Mouse (Mus musculus) liver, postnatal 0 days (tissue): Measurements from ENCODE around the gene Tsc2. TPM values are rescaled to one million over a fixed set of nuclear protein-coding genes. Genes with fewer than 3 reads are reported as not detected.
A peak's percentile ranks its signal among the peaks of the same experiment; 100 is the strongest.

ENCODE experiments used
- ATAC-seq: fragments of 200-750 bp; cut with Nextera tagmentation; 2 replicates; pipeline ENCODE4 v1.8.0; 2017; ENCODE audit warnings: mild to moderate bottlenecking, moderate library complexity
- DNase-seq: peaks from one replicate; pipeline ENCODE4 v3.0.0-alpha.2; 2016
- H3K27ac ChIP-seq: fragments of 300-500 bp; sonication (generic); 2 replicates; pipeline ENCODE4 v1.5.1; 2014; ENCODE audit warnings: antibody characterized with exemption, moderate library complexity, mild to moderate bottlenecking, low read depth
- H3K27me3 ChIP-seq: fragments of 300-500 bp; sonication (generic); 2 replicates; pipeline ENCODE4 v1.6.1; 2014; ENCODE audit warnings: low read length, control low read depth, mixed read lengths; ENCODE audit not compliant: insufficient read depth
- H3K36me3 ChIP-seq: fragments of 300-500 bp; sonication (generic); replicated peaks from 2 replicates; pipeline ENCODE4 v1.6.1; 2014; ENCODE audit warnings: mild to moderate bottlenecking, control low read depth, low read length, moderate library complexity, mixed read lengths; ENCODE audit not compliant: insufficient read depth
- H3K4me1 ChIP-seq: fragments of 300-500 bp; sonication (generic); 2 replicates; pipeline ENCODE4 v1.6.1; 2014; ENCODE audit warnings: antibody characterized with exemption, mild to moderate bottlenecking, control low read depth; ENCODE audit not compliant: insufficient read depth
- H3K4me2 ChIP-seq: fragments of 300-500 bp; sonication (generic); 2 replicates; pipeline ENCODE4 v1.6.1; 2014; ENCODE audit warnings: low read depth, mild to moderate bottlenecking, low read length, moderate library complexity, mixed read lengths
- H3K4me3 ChIP-seq: fragments of 300-500 bp; sonication (generic); 2 replicates; pipeline ENCODE4 v1.5.1; 2014; ENCODE audit warnings: low read depth, low read length
- H3K9ac ChIP-seq: fragments of 300-500 bp; sonication (generic); replicated peaks from 2 replicates; pipeline ENCODE4 v1.6.1; 2014; ENCODE audit warnings: mild to moderate bottlenecking, moderate library complexity
- H3K9me3 ChIP-seq: fragments of 300-500 bp; sonication (generic); 2 replicates; pipeline ENCODE4 v1.6.1; 2016; ENCODE audit warnings: mild to moderate bottlenecking, control low read depth, low read length, mixed read lengths
- CTCF ChIP-seq: sonication (generic); IDR thresholded peaks from 2 replicates; pipeline ENCODE4 v1.5.1; 2016; ENCODE audit warnings: antibody characterized with exemption, low read depth
- EP300 ChIP-seq: IDR thresholded peaks from 2 replicates; pipeline ENCODE4 v1.6.1; 2016; ENCODE audit warnings: antibody characterized with exemption, low read depth, mild to moderate bottlenecking
- WGBS: fragments of 180-500 bp; shearing (Covaris S2); extraction: QIAGEN DNeasy Blood & Tissue Kit; methylation state at CpG from one replicate; pipeline ENCODE4 v1.1.7; 2014; ENCODE audit not compliant: insufficient replicate concordance; 5-methylcytosine and 5-hydroxymethylcytosine counted together
- polyA plus RNA-seq: library from polyadenylated mRNA; unstranded; fragments of >200 nt; fragmentation: Nextera tagmentation; extraction: Ambion mirVana; gene quantifications from 2 replicates; pipeline ENCODE4 v1.2.1, GENCODE M21; 2015

Tsc2 gene
- polyA plus RNA-seq, 1 experiment from 2014 or later, result 11.3 TPM

- peak; percentile 30; the same call in 1 of the 2 replicates for ATAC-seq
- no peak overlapping the region for H3K27ac ChIP-seq
Observed at GRCm38 (mm10) chr17:24649581-24650069, 17.2 kb upstream of the Tsc2 start.

GRCm38 (mm10) chr17:24648731-24649377, 16.4 kb upstream of the Tsc2 start:
- ATAC-seq, result no peak
- peaks cover 26% of the 10 kb centered on the region for H3K4me1 ChIP-seq
- DNase-seq, result no peak
- H3K9me3 ChIP-seq, result no peaks in the 10 kb centered on the region
- 69% methylated on average over 10 of the region's 10 CpGs for WGBS
- no peaks in the 10 kb centered on the region for H3K36me3 ChIP-seq
- no peak overlapping the region for H3K27ac ChIP-seq
- H3K4me3 ChIP-seq, result peak overlapping the region; percentile 64
- no peak for TF ChIP-seq EP300
- no peak for TF ChIP-seq CTCF
- H3K27me3 ChIP-seq, result peaks cover 16% of the 10 kb centered on the region
- no peak overlapping the region; the same call in 1 of the 2 replicates for H3K9ac ChIP-seq
- H3K4me2 ChIP-seq, result peak overlapping the region; percentile 94

More at GRCm38 (mm10) chr17:24649581-24650069, 17.2 kb upstream of the Tsc2 start:
- 3% methylated on average over 30 of the region's 35 CpGs for WGBS
- TF ChIP-seq EP300 (no peak), CTCF (no peak)
- Histone ChIP-seq H3K9ac (peak overlapping the region; percentile 59), H3K27me3 (peaks cover 16% of the 10 kb centered on the region), H3K4me2 (peak overlapping the region; percentile 94), H3K9me3 (no peaks in the 10 kb centered on the region), H3K4me1 (peaks cover 20% of the 10 kb centered on the region), H3K36me3 (no peaks in the 10 kb centered on the region), H3K4me3 (peak overlapping the region; percentile 64)
- peak; percentile 53 for DNase-seq

GRCm38 (mm10) chr17:24647493-24647892, 15.1 kb upstream of the Tsc2 start:
- no peak overlapping the region for H3K4me3 ChIP-seq
- WGBS, result 72% methylated on average over 11 of the region's 11 CpGs
- no peak overlapping the region for H3K4me2 ChIP-seq
- peaks cover 16% of the 10 kb centered on the region for H3K27me3 ChIP-seq
- peak; percentile 14 for DNase-seq
- no peak overlapping the region for H3K27ac ChIP-seq
- TF ChIP-seq EP300, result no peak
- TF ChIP-seq CTCF, result no peak
- H3K36me3 ChIP-seq, result peaks cover 3% of the 10 kb centered on the region; the same call in 1 of the 2 replicates
- peaks cover 25% of the 10 kb centered on the region for H3K4me1 ChIP-seq
- no peaks in the 10 kb centered on the region for H3K9me3 ChIP-seq
- no peak for ATAC-seq
- no peak overlapping the region for H3K9ac ChIP-seq

GRCm38 (mm10) chr17:24646381-24646780, 14.0 kb upstream of the Tsc2 start:
- DNase-seq, result no peak
- peaks cover 25% of the 10 kb centered on the region for H3K4me1 ChIP-seq
- no peaks in the 10 kb centered on the region for H3K9me3 ChIP-seq
- H3K27me3 ChIP-seq, result peaks cover 15% of the 10 kb centered on the region
- no peak for ATAC-seq
- no peak overlapping the region for H3K9ac ChIP-seq
- WGBS, result 67% methylated on average over 4 of the region's 4 CpGs
- H3K4me3 ChIP-seq, result no peak overlapping the region
- no peak for TF ChIP-seq EP300
- TF ChIP-seq CTCF, result no peak
- H3K27ac ChIP-seq, result 0 out of 2 replicates have a peak overlapping the region, but pooled peaks have one; percentile 13
- H3K36me3 ChIP-seq, result peaks cover 3% of the 10 kb centered on the region; the same call in 1 of the 2 replicates
- no peak overlapping the region for H3K4me2 ChIP-seq

GRCm38 (mm10) chr17:24645916-24646315, 13.5 kb upstream of the Tsc2 start:
- DNase-seq (no peak), ATAC-seq (no peak)
- Histone ChIP-seq H3K4me2 (no peak overlapping the region), H3K4me1 (peaks cover 25% of the 10 kb centered on the region), H3K27me3 (peaks cover 11% of the 10 kb centered on the region; the same call in 1 of the 2 replicates), H3K9me3 (no peaks in the 10 kb centered on the region), H3K36me3 (peaks cover 3% of the 10 kb centered on the region; the same call in 1 of the 2 replicates), H3K4me3 (no peak overlapping the region), H3K9ac (no peak overlapping the region), H3K27ac (peak overlapping the region; percentile 13)
- 73% methylated on average over 3 of the region's 3 CpGs for WGBS
- TF ChIP-seq CTCF, result no peak
- no peak for TF ChIP-seq EP300

DNA sequence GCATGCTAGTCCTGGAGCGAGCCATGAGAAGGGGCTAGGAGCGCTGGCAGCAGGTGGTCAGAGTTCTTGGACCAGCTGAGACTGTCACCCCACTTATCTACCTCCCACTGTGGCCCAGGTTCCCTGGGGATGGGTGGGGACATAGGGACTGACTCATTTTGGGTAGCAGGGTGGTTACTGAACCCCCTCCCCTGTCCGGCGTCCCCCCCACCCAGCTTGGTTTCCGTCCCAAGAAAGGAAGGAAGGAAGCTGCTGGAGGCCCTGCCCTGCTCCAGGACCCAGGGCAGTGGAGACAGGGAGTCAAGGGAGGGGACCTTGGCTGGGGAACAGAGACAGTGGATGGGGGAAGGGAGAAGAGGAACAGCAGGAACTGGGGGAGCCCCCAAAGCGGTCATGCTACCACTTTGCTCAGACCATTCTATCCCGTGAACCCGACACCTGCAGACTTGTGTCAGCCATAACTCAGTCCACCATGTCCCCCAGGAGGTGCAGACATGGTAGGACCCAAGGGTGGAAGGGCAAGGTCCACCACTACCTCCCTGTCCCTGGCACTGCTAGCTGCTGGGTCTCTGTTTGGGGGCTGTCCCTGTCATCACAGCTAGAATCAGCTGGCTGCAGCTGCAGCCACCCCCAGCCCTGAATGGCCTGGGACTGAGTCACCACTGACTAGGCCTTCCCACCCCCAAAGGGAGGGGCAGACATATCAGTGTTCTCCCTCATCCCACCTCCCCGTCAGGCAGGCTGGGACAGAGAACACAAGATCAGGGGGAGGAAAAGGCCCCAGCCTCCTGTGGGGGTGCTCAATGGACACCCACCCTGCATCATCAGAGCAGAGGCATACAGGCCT, 12.7 kb upstream of the Tsc2 start:
- peak overlapping the region; percentile 80 for H3K27ac ChIP-seq
- peaks cover 5% of the 10 kb centered on the region; the same call in 1 of the 2 replicates for H3K36me3 ChIP-seq
- peak; percentile 55 for ATAC-seq
- peaks cover 19% of the 10 kb centered on the region for H3K4me1 ChIP-seq
- H3K4me3 ChIP-seq, result no peak overlapping the region
- 0 out of 2 replicates have a peak overlapping the region, but pooled peaks have one; percentile 22 for H3K4me2 ChIP-seq
- peak; percentile 27 for DNase-seq
- peaks cover 7% of the 10 kb centered on the region; the same call in 1 of the 2 replicates for H3K27me3 ChIP-seq
- H3K9ac ChIP-seq, result peak overlapping the region; percentile 38
- 40% methylated on average over 9 of the region's 9 CpGs for WGBS
- H3K9me3 ChIP-seq, result no peaks in the 10 kb centered on the region
- TF ChIP-seq CTCF (no peak), EP300 (no peak)
